Mouse (Mus musculus) layer of hippocampus, adult 18-20 months (tissue): Measurements from ENCODE around the gene Gcnt1. TPM values are rescaled to one million over a fixed set of nuclear protein-coding genes. Genes with fewer than 3 reads are reported as not detected.

ENCODE experiments used
- DNase-seq, 2 experiments: peaks; one replicate each; pipeline ENCODE4 v3.0.0; 2022; ENCODE audit warnings: low spot score in 2 of 2
- total RNA-seq, 2 experiments: library from RNA; stranded (reverse); gene quantifications; 2 replicates each; pipeline ENCODE4 v1.2.3; 2021

The Gcnt1 gene
- total RNA-seq, 2 experiments from 2014 or later, result 3.1 to 3.5 TPM

DNA sequence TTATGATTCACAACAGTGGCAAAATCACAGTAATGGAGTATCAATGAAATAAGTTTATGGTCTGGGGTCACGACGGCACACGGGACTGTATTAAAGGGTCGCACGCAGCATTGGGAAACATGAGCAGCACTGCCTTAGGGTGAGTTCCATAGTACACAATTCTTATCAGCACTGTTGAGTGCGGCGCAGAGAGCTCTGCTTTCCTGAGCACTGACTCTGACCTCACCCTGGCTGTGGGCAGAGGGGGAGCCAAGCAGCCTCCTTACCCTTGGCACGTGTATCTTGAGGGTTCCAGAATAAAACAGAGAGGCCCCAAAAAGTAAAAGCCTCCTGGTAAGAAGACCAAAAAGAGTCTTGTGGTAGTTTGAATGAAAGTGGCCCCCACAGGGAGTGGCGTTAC is 4.1 kb downstream of the Gcnt1 start:
- DNase-seq, result no peak

DNA sequence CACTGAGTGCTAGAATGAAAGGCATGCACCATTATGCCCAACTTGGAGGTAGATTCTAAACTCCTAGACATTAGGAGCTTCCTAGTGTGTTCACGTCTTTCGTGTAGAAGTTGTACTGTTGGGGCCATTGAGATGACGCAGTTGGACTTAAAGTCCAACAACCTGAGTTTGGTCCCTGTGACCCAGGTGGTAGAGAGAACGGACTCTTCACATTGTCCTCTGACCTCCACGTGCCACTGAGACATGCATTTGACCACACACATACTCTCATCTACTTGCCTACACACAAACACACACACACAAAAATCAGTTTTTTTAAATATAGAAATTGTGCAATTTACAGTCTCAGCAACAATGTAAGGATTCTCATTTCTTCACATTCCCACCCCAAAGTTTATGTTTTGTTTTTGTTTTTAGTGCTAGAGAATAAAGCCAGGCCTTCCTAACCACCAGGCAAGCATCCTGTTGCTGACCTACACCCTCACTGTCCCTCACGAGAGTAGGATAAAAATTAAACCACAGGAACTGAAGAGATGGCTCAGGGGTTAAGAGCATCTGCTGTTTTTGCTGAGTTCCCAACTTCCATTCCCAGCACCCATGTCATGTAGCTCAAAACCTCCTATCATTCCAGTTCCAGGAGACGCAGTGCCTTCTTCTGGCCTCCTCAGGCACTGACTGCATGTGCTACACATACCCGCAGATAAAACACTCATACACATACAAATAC is 6.1 kb downstream of the Gcnt1 start:
- DNase-seq, result no peak

DNA sequence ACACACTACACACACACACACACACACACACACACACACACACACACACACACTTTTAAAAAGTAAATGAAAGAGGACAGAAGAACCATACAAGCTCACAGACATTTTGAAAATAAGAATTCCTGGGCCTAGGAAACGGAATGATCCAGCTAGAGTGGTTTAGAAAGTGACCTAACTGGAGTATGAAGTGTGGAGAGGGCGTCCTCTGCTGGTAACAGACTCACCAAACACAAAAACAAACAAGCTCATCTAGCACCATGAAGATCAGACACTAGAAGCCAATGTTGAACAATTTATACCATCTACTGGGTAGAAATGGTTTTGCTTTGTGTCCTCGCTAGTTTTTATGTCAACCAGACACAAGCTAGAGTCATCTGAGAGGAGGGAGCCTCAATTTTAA is 7.9 kb downstream of the Gcnt1 start:
- peak in 1 of 2 experiments; percentile 62 for DNase-seq

DNA sequence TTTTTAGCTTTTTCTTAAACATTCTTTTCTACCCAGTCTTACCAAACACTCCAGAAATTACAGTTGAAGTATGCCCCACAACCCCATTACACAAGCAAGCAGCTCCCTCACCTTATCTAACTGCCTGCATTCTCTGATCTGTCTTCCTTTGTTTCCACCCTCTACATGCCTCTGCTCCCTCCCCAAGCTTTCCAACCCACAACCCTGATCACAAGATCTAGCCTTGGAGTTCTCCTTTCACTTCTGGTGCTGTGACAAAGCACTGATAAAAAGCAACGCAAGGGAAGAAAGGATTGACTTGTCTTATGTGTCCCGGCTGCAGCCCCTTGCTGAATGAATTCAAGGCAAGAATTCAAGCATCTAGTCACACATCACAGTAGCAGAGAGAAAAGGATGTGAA is 11.5 kb downstream of the Gcnt1 start:
- no peak for DNase-seq

DNA sequence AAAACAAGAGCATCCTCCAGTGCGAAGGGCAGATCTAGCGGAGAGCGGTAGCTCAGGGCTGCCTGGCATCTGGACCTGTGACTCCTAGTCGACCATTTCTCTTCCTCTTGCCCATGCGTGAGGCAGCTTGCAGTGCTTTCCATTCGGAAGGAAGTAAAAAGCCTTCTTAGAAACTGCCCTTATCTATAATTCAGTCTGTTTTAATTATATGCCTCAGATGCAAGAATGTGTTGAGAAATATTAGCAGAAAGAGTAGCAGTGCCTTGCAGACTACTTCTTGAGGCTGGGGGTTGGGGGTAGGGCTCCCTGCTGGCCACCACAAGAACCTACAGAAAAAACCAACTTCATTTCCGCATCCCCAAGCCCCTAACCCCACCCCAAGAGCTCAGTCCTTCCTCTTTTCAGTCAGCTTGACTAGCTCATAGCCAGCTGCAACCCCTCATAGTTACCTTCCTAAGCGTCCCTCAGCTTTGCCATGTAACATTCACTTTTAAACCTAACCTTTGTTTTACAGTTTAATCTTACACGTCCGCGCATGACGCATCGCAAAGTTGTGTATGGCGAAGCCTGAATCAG is 13.2 kb downstream of the Gcnt1 start:
- DNase-seq, result no peak

DNA sequence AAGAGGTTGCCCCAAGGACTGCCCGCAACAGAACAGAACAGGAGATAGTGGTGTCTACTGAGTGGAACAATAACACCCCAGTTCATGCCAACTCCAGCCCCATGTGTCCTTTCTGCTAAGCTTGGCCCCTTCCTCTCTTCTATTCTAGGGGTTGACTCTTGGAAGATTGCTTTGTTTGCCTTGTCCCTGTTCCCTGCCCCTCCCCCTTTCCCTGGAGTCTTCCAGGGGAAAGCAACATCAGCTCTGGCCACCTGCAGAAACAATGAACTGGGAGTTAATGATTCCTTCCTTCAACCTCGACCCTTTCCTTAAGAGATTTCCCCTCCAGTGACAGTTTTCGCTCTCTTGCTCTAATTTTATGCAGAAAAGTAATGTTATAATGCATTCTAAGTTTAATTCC is 15.3 kb downstream of the Gcnt1 start:
- no peak for DNase-seq

DNA sequence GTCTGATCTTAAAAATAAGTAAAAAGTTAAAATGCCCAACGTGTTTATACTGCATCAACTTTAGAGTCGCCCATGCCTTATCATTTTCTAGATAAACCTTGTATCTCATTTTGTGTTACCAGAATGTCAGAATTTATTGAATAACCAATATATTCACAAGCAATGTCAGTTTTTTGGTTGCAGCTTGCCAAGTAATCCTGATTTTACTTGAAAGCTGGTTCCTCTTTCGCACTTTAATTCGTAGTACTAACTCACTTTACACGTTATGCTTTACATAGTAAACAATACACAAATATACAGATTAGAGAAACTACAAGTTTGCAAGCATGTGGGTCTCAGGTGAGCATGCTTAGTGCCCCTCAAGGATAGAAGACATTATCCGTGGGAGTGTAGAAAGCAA is 15.7 kb downstream of the Gcnt1 start:
- no peak for DNase-seq

DNA sequence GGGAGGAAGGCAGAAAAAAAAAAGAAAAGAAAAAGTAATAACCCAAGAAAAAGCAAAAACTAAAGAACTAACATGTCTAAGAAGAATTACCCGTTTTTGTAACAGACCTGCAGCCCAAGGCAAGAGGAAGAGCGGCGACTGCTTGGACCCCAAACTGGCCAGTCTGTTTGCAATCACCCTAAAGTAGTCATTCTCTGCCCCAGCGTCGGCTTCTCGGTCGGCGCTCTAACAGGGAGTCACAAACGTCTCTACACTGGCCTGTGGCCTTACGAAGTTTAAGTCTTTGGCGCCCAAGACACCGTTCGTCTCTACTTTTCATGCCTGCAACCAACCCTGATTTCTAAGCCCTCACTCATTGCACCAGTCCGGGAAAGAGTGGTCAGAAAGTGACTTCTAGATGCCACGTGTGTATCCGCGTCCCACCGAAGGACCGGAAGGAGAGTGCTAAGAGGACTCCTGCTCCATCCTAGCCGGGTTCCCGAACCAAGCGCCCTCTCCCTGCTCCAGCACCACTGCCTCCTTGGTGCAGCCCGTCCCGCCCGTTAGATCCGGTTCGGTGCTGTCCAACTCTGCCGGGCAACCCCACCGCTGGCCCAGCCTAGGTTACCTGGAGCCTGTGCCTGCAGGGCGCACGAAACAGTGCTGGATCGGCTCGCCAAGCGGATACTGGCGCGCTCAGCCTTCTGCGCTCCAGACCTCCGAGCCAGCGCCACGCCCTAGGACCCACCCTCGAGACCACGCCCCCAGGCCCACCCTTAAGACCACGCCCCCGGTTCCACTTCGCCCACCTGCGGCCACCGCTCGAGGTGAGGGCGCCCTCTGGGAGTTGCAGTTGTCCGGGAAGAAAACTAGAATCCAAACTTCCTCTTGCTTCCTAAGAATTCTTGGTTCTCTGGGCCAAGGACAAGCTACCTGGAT is 16.4 kb downstream of the Gcnt1 start:
- no peak for DNase-seq

DNA sequence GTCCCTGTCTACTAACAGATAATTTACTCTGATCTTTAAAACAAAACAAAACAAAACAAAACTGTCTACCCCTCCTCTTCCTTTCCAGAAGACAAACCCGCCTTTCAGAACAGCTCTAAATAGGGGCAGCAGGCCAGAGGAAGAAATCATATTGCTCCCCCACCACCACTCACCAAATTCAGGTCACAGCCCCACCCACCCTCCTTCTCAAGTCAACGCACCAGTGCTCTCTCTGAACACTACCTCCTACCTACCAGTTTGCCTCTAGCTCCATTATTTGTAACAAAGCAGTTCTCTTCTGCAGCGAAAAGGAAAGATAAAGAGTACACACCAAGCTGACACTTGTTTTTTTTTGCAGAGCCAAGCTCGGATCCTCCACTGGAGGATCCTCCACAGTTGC is 17.3 kb downstream of the Gcnt1 start:
- no peak for DNase-seq

DNA sequence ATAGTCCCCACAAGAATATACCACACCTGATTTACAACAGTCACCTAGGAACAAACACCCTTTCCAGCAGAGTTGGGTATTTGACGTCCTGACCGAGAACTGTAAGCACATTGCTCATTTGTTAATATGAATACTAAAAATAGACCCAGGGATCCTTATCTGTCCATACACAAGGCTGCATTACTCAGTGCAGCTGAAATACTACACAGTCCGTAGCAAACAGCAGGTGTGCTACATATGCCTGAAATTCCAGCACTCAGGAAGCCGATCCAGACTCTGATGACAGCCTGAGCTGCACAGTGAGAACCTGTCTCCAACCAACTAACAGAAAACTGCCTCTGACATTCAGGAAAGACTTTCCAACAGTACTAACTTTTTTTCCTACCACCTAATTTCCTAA is 17.8 kb downstream of the Gcnt1 start:
- no peak for DNase-seq

DNA sequence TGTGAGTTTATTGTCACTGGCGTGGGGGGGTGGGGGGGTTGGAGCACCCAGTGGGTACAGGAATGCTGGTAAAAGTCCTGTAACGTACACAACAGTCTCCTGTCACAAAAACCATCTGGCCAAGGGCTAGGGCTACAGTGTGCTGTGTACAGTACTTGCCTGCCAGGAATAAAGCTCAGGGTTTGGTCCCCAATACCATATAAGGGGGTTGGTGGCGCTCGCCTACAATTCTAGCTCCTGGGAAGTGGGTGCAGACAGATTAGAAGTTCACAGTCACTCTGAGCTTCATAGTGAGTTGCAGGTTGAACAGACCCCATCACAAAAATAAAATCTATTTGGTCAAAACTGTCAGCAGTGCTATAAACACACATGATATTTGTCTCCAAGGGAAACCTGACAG is 18.3 kb downstream of the Gcnt1 start:
- DNase-seq, result no peak

DNA sequence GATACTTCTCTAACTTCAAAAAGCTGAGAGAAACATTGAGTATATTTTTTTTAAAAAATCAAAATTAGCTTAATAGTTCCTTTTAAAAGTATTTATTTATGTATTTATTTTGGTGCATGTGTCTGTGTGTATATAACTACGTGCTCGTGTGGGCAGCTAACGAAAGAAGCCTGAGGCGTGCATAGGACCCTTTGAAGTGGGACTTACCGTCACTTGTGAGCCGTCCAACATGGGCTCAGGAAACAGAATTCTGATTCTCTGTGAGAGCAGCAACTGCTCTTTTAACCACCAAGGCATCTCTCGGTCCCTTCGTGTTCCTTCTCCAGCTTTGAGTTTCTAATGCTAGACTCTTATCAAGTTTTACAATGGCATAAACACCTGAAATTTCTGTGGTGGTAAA is 18.9 kb downstream of the Gcnt1 start:
- DNase-seq, result no peak

DNA sequence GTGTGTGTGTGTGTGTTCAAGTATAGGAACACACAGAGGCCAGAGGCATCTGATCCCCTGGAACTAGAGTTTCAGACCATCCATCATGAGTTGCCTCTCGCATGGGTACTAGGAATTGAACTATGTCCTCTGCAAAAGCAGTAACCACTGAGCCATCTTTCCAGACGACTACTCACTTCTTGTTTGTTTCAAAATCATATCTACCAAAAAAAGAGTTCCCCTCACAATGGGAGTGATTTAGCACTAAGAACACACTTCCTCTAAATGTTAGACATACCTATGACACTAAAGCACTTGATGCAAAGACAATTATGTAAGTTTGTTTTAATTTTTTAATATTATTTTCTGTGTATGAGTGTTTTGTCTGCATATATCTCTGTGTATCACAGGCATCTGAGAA is 24.8 kb downstream of the Gcnt1 start:
- DNase-seq, result no peak

DNA sequence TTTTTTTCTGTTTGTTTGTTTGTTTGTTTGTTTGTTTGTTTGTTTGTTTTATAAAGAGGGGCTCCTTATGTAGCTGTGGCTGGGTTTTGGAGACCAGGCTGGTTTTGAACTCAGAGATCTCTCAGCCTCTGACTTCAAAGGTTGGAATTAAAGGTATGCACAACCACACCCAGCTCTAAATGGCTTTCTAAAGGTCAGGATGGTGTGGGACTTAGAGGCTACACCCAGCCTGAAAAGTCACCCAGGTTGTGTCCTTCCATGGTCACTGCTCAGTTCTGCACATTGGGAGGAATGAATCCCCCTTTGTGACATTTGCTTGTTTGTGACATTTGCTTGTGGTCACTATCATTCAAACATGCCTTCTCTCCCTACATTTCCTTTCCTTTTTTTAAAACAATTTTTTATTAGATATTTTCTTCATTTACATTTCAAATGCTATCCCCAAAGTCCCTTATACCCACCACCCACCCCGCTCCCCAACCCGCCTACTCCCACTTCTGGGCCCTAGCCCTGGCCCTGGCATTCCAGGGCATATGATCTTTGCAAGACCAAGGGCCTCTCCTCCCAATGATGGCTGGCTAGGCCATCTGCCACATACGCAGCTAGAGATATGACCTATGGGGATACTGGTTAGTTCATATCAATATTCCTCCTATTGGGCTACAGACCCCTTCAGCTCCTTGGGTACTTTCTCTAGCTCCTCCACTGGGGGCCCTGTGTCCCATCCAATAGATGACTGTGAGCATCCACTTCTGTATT is 25.7 kb downstream of the Gcnt1 start:
- no peak for DNase-seq

DNA sequence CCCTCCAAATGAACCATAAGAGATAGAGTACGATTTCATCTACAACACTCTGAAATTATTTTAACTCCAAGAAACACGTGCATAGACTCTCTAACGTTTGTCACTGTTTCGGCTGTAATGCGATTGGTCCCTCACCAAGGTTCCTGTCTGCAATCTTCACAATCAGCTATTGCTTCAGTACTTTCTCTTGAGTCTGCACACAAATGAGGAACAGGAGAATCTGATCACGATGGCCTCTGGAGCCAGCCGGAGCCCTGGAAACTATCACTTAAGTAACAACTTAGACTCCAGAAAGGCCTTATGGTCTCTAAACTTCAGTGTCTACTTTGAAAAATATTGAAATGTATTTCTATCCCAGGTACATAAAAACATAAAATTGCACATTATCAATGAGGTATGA is 27.8 kb downstream of the Gcnt1 start:
- DNase-seq, result no peak

DNA sequence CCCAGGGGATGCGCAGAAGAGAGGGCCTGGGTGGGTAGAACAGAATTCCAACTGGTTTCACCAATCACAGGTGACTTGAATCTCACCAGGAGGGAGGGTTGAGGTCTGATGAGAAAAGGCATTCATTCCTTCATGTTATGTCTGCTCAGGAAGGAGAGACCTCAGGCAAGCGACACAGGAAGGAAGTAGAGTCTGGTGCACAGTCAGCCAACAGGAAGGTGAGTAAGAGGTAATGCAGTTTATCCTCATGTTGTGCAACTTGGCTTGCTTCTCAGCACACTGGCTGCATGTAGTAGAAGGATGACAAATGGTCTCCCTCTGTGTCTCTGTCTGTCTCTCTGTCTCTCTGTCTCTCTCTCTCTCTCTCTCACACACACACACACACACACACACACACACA is 33.1 kb downstream of the Gcnt1 start:
- no peak for DNase-seq

DNA sequence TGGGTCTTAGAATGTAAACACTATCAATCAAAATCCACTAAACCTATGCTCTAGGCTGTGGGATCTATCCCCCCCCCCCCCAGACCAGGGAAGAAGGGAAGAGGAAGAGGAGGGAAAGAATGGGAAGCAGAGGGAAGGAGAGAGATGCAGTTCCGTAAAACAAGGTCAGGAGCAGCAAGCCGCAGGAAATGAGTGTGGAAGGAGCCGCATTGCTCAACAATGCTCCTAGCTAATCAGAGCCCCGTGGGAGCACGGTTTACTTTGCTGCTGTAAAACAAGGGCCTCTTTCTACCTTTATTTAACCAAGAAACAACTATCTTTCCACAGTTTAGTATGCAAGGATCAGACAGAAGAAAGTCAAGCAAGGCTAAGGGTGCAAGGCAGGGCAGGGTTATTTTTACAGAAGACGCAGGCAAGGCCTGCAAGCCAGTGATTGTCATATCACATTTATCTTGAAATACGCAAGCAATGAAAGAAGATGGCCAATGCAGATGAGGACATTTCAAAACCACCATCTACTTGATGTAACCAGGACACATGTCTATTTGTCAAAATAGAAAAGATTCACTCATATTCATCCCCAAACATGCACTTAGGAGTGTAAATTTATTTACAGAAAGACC is 35.5 kb downstream of the Gcnt1 start:
- DNase-seq, result no peak

DNA sequence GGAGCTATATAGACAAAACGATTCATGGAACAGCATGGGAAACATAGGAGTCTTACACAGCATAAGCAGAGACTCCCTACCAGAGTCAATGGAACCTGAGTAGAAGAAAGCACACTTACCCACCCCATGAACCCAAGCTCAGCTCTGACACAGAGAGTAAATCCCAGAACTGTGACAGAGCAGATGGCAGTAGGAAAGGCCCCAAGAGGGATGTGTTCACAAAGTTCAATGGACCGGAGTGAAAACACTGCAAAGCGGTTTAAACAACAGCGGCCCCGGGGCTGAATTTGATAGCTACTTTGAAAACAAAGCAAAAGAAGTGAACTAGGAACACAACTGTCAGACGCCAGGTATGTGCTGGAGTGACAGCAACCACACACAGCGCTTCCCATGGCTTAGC is 36.0 kb downstream of the Gcnt1 start:
- no peak for DNase-seq

DNA sequence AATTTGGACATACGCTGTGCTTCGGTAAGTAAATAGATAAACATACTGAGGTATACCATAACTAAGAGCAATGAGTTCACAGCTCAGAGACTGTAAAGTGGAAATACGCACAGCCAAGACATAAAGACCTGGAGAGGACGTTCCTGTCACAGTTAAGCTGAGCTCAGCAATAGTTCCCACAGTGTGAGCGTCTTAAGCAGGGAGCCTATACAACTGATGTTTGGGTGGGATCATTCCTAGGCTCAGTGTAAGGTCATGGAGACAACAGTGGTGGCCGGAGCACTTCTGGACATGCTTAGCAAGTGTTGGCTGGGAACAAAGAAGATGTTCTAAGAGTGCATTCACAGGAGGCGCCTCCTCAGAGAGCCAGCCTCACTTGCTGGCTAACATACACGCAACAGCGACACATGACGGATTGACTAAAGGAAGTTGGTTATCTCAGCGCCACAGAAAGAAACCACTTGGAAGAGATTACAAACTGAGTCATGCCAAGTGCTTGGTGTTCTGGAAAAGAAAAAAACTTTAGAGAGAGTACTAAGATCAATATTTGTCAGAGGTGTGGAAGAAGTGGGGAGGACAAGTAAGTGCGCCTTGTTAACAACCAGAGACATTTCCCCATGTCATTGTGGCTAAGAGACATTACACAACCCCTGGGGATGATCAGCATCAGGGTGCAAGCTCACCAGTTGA is 37.9 kb downstream of the Gcnt1 start:
- DNase-seq, result no peak

DNA sequence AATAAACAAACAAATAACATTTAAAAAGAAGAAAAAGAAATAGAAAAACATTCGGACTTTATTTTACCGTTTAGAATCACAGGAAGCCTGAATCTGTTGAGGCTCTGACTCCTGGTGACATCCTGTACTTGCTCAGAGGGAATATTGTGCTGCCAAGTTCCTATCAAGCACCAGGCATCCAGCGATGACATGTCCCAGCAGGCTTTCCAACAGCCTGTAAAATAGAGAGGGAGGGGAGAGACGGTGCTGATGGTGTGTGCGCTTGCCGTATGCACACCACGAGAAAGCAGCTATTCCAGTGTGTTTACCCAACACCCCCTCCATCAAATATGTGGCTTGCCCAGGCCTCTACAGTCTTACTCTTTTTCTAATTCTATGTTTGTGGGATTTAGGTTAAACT is 39.6 kb downstream of the Gcnt1 start:
- DNase-seq, result peak; percentile 5 to 36

DNA sequence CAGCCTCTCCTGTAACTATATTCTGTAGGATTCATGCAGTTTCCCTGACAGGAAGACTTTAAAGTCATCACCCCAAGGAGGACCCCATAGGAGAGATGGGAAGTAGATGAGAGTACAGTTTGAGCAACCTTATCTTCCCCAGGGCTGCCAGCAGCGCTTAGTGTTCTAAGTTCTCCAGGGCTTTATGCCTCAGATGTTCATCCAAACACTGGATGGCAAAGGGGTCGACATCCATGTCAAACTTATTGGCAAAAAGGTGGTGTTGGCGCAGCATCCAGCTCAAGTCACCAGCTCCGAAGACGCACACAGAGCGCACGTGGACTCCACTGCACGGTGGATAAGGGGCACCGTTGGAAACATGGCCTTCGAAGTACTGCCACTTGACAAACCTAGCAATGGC is 43.7 kb downstream of the Gcnt1 start:
- DNase-seq, result no peak
